Mouse (Mus musculus): ENCODE measurements around the gene Sec14l4. TPM values are rescaled to one million over a fixed set of nuclear protein-coding genes. Genes with fewer than 3 reads are reported as not detected.
"Not testable (repeated sequence)": the region's sequence is repeated elsewhere in the genome, so short reads cannot be mapped to it uniquely, and the experiment has no call there.

Gene Sec14l4
- polyA plus RNA-seq, 1 experiment from 2014 or later = not detected

DNA sequence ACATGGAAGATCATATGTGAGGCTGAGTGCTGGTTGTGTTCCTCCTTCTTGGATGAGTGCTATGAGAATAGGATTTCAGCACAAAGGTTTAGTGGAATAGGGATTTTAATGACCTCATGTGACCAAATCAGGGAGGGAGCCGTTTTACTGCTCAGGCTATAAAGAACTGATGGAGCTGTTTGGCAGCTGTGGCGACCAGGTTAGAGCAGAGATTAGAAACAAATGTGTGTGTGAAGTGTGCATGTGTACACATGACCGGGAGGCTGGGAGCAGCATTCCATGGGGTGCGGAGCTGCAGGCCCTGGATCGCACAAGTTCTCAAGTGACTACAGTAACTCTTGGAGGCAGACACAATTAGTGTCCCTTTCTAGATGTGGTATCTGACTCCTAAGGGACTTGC lies 31.7 kb upstream of the Sec14l4 start:
- no peak overlapping the region for H3K27ac ChIP-seq
- H3K4me2 ChIP-seq (replicated peaks) = no peak overlapping the region
- H3K27me3 ChIP-seq = peaks cover 44% of the 10 kb centered on the region
- WGBS = 79% methylated on average over 5 of the region's 5 CpGs
- no peaks in the 10 kb centered on the region for H3K36me3 ChIP-seq
- no peak for ATAC-seq (ENCODE audit: low FRiP score)
- H3K4me3 ChIP-seq = no peak overlapping the region
- no peak overlapping the region for H3K9ac ChIP-seq
- H3K9me3 ChIP-seq (replicated peaks) = no peaks in the 10 kb centered on the region
- H3K4me1 ChIP-seq = peaks cover 8% of the 10 kb centered on the region

DNA sequence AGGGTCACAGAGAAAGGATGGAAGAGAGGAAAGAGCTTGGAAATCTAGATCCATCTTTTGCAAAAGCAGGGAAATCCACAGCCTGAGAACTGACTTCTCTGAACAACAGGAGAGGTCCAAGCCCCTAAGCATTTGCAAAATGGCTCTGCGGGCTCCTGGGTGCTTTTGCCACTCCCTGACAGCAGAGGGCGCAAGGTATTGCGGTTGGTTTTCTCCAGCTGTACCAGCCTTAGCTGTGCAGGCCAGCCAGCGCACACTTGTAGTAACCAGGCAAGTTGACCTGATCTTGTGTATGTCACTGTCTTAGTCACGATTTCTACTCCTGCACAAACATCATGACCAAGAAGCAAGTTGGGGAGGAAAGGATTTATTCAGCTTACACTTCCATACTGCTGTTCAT lies 29.7 kb upstream of the Sec14l4 start:
- H3K4me3 ChIP-seq = no peak overlapping the region
- H3K9ac ChIP-seq = no peak overlapping the region
- no peak overlapping the region for H3K4me2 ChIP-seq (replicated peaks)
- ATAC-seq (ENCODE audit: low FRiP score) = no peak
- H3K27ac ChIP-seq = no peak overlapping the region
- H3K27me3 ChIP-seq = peaks cover 43% of the 10 kb centered on the region
- WGBS = 9% methylated on average over 5 of the region's 5 CpGs
- peaks cover 8% of the 10 kb centered on the region for H3K4me1 ChIP-seq
- H3K9me3 ChIP-seq (replicated peaks) = no peaks in the 10 kb centered on the region
- H3K36me3 ChIP-seq = no peaks in the 10 kb centered on the region

- peaks cover 7% of the 10 kb centered on the region for H3K27me3 ChIP-seq
- WGBS = 76% methylated on average over 5 of the region's 5 CpGs
- no peak overlapping the region for H3K9ac ChIP-seq
- H3K4me1 ChIP-seq = no peaks in the 10 kb centered on the region
- H3K27ac ChIP-seq = no peak overlapping the region
- no peak overlapping the region for H3K4me3 ChIP-seq
- no peak overlapping the region for H3K4me2 ChIP-seq (replicated peaks)
- ATAC-seq (ENCODE audit: low FRiP score) = no peak
- H3K36me3 ChIP-seq = no peaks in the 10 kb centered on the region
- no peaks in the 10 kb centered on the region for H3K9me3 ChIP-seq (replicated peaks)
Measured at GRCm38 (mm10) chr11:4005220-4005805, 25.9 kb upstream of the Sec14l4 start.

DNA sequence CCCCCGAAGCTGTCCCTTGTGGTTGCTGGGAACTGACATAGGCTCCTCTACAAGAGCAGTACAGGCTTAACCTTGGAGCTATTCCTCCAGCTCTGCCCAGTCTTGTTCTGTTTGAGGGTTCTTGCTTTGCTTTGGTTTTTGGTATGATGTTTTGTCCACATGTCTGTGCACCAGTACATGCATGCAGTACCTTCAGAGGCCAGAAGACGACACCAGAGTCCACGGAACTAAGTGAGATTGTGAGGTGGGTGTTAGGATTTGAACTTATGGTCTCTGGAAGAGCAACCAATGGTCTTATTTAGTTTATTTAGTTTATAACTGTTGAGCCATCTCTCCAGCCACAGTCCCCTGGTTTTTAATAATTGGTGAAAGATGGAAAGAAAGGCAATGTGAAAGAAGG lies 24.8 kb upstream of the Sec14l4 start:
- Histone ChIP-seq H3K27me3 (no peaks in the 10 kb centered on the region; the same call in 1 of the 2 replicates), H3K4me3 (no peak overlapping the region), H3K9me3 (replicated peaks) (no peaks in the 10 kb centered on the region), H3K4me1 (no peaks in the 10 kb centered on the region), H3K4me2 (replicated peaks) (no peak overlapping the region), H3K27ac (no peak overlapping the region), H3K9ac (no peak overlapping the region), H3K36me3 (no peaks in the 10 kb centered on the region)
- WGBS = 81% methylated on average over 3 of the region's 3 CpGs
- no peak for ATAC-seq (ENCODE audit: low FRiP score)

- H3K4me1 ChIP-seq = no peaks in the 10 kb centered on the region
- WGBS = 90% methylated on average over 1 of the region's 1 CpGs
- no peak overlapping the region for H3K4me3 ChIP-seq
- peaks cover 10% of the 10 kb centered on the region; the same call in 1 of the 2 replicates for H3K9me3 ChIP-seq (replicated peaks)
- no peaks in the 10 kb centered on the region for H3K36me3 ChIP-seq
- no peak overlapping the region for H3K9ac ChIP-seq
- no peak overlapping the region for H3K4me2 ChIP-seq (replicated peaks)
- no peak for ATAC-seq (ENCODE audit: low FRiP score)
- no peaks in the 10 kb centered on the region for H3K27me3 ChIP-seq
- H3K27ac ChIP-seq = no peak overlapping the region
Measured at GRCm38 (mm10) chr11:4012616-4013015, 18.6 kb upstream of the Sec14l4 start.

- H3K36me3 ChIP-seq = not testable (repeated sequence)
- WGBS = 94% methylated on average over 14 of the region's 14 CpGs
Measured at GRCm38 (mm10) chr11:4015796-4016195, 15.5 kb upstream of the Sec14l4 start.

DNA sequence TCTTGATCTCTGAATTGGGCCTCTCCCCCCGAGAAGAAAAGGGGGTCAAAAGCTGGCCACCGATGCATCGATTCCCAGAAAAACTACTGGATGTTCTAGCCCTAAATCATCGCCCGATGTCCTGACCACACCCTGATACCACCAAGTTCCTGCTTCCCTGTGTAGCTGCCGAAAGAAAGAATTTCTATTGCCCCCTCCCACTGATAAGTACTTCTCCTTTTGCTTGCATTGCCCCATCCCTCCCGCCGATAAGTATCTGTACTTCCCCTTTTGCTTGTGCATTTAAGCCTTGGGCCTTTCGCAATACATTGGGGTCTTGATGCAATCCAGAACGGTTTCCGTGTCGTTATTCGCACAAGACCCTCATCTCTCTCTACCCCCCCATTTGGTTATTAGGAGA lies 9.2 kb upstream of the Sec14l4 start:
- H3K9me3 ChIP-seq (replicated peaks) = not testable (repeated sequence)
- WGBS = 92% methylated on average over 13 of the region's 13 CpGs

More at GRCm38 (mm10) chr11:4015796-4016195, 15.5 kb upstream of the Sec14l4 start:
- H3K4me3 ChIP-seq; H3K27me3 ChIP-seq; ATAC-seq (ENCODE audit: low FRiP score); H3K27ac ChIP-seq; H3K4me2 ChIP-seq (replicated peaks); H3K4me1 ChIP-seq; H3K9ac ChIP-seq: not testable (repeated sequence)
- peaks cover 10% of the 10 kb centered on the region; the same call in 1 of the 2 replicates for H3K9me3 ChIP-seq (replicated peaks)

GRCm38 (mm10) chr11:4023321-4023720 lies 7.9 kb upstream of the Sec14l4 start:
- H3K4me2 ChIP-seq (replicated peaks) = no peak overlapping the region
- no peak overlapping the region for H3K4me3 ChIP-seq
- H3K9ac ChIP-seq = no peak overlapping the region
- ATAC-seq (ENCODE audit: low FRiP score) = no peak
- no peaks in the 10 kb centered on the region for H3K4me1 ChIP-seq
- no peaks in the 10 kb centered on the region for H3K27me3 ChIP-seq
- H3K36me3 ChIP-seq = no peaks in the 10 kb centered on the region
- H3K9me3 ChIP-seq (replicated peaks) = no peaks in the 10 kb centered on the region
- H3K27ac ChIP-seq = no peak overlapping the region
- WGBS = 78% methylated on average over 2 of the region's 2 CpGs

More for the DNA sequence above, 9.2 kb upstream of the Sec14l4 start:
- H3K36me3 ChIP-seq; H3K4me2 ChIP-seq (replicated peaks); H3K4me1 ChIP-seq; H3K27me3 ChIP-seq; H3K27ac ChIP-seq; H3K9ac ChIP-seq; ATAC-seq (ENCODE audit: low FRiP score); H3K4me3 ChIP-seq: not testable (repeated sequence)

DNA sequence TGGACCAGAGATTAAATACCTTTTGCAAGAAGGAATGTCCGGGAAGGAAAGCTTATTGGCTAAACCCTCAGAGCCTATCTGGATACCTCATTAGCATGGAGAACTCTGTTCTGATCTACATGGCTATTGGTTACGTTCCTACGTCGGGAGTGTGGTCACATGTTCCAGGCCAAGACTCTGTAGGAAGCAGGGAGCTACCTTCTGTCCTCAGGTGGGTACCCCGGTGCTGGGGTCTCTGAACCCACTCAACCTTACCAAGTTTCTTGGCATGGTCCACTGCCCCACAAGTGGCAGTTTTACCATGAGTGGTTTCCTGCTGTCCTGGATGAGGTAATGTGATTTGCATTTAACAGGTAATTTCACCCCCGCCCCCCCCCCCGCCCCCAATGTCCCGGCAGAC lies 4.2 kb upstream of the Sec14l4 start:
- WGBS = 82% methylated on average over 8 of the region's 8 CpGs
- H3K27ac ChIP-seq = no peak overlapping the region
- no peak overlapping the region for H3K9ac ChIP-seq
- H3K4me3 ChIP-seq = no peak overlapping the region
- peaks cover 10% of the 10 kb centered on the region for H3K27me3 ChIP-seq
- H3K4me2 ChIP-seq (replicated peaks) = no peak overlapping the region
- ATAC-seq (ENCODE audit: low FRiP score) = no peak
- no peaks in the 10 kb centered on the region for H3K36me3 ChIP-seq
- no peaks in the 10 kb centered on the region for H3K9me3 ChIP-seq (replicated peaks)
- no peaks in the 10 kb centered on the region for H3K4me1 ChIP-seq

- Histone ChIP-seq H3K36me3 (no peaks in the 10 kb centered on the region), H3K9me3 (replicated peaks) (no peaks in the 10 kb centered on the region), H3K4me3 (no peak overlapping the region), H3K27ac (no peak overlapping the region), H3K4me2 (replicated peaks) (no peak overlapping the region), H3K4me1 (no peaks in the 10 kb centered on the region), H3K9ac (no peak overlapping the region), H3K27me3 (peaks cover 10% of the 10 kb centered on the region)
- WGBS = 79% methylated on average over 9 of the region's 9 CpGs
- no peak for ATAC-seq (ENCODE audit: low FRiP score)
Measured at GRCm38 (mm10) chr11:4027561-4028334, 3.5 kb upstream of the Sec14l4 start.

- Histone ChIP-seq H3K9ac (no peak overlapping the region), H3K4me2 (replicated peaks) (no peak overlapping the region), H3K36me3 (no peaks in the 10 kb centered on the region), H3K4me3 (no peak overlapping the region), H3K4me1 (no peaks in the 10 kb centered on the region), H3K27me3 (peaks cover 10% of the 10 kb centered on the region), H3K9me3 (replicated peaks) (no peaks in the 10 kb centered on the region), H3K27ac (no peak overlapping the region)
- WGBS = 72% methylated on average over 4 of the region's 4 CpGs
- ATAC-seq (ENCODE audit: low FRiP score) = no peak
Measured at GRCm38 (mm10) chr11:4029343-4029742, 1.9 kb upstream of the Sec14l4 start.

DNA sequence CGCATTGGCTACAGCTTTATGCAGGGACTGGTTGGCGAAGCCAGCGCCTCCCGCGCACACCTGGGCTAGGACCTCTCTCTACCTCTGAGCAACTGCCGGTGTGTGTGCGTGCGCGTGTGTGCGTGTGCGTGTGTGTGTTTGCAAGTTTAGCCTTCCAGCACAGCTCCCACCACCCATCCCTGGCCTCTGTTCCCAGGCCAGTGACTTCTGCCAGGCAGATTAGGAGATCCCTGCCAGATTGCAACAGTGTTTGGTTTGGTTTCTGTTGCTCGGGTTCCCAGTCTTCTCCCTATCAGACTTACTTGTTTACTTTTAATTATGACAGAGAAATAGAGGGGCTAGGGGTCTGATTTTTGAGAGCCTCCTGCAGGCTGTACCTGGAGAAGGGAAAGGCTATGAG lies 699 bp downstream of the Sec14l4 start:
- Histone ChIP-seq H3K4me2 (replicated peaks) (no peak overlapping the region), H3K27ac (no peak overlapping the region), H3K27me3 (peaks cover 10% of the 10 kb centered on the region), H3K9ac (no peak overlapping the region), H3K4me1 (no peaks in the 10 kb centered on the region), H3K9me3 (replicated peaks) (no peaks in the 10 kb centered on the region), H3K36me3 (no peaks in the 10 kb centered on the region), H3K4me3 (no peak overlapping the region)
- WGBS = 39% methylated on average over 9 of the region's 12 CpGs
- ATAC-seq (ENCODE audit: low FRiP score) = no peak

- Histone ChIP-seq H3K9ac (no peak overlapping the region), H3K27ac (no peak overlapping the region), H3K9me3 (replicated peaks) (no peaks in the 10 kb centered on the region), H3K4me3 (no peak overlapping the region), H3K36me3 (no peaks in the 10 kb centered on the region), H3K4me1 (no peaks in the 10 kb centered on the region), H3K27me3 (peaks cover 10% of the 10 kb centered on the region), H3K4me2 (replicated peaks) (no peak overlapping the region)
- WGBS = 81% methylated on average over 7 of the region's 7 CpGs
- no peak for ATAC-seq (ENCODE audit: low FRiP score)
Measured at GRCm38 (mm10) chr11:4033471-4033870, 2.2 kb downstream of the Sec14l4 start.
